Mouse (Mus musculus) ES-E14 (cell line): Measurements from ENCODE around the gene St6galnac4.

ENCODE experiments used
- HCFC1 ChIP-seq: IDR thresholded peaks from 2 replicates; pipeline ENCODE4 v1.6.1; 2012; ENCODE audit warnings: low read length, inconsistent platforms, borderline replicate concordance; ENCODE audit not compliant: insufficient read depth
- MAFK ChIP-seq: IDR thresholded peaks from 2 replicates; pipeline ENCODE4 v1.6.1; 2014; ENCODE audit warnings: mild to moderate bottlenecking, low read depth, low read length, inconsistent platforms; ENCODE audit not compliant: insufficient read depth

DNA sequence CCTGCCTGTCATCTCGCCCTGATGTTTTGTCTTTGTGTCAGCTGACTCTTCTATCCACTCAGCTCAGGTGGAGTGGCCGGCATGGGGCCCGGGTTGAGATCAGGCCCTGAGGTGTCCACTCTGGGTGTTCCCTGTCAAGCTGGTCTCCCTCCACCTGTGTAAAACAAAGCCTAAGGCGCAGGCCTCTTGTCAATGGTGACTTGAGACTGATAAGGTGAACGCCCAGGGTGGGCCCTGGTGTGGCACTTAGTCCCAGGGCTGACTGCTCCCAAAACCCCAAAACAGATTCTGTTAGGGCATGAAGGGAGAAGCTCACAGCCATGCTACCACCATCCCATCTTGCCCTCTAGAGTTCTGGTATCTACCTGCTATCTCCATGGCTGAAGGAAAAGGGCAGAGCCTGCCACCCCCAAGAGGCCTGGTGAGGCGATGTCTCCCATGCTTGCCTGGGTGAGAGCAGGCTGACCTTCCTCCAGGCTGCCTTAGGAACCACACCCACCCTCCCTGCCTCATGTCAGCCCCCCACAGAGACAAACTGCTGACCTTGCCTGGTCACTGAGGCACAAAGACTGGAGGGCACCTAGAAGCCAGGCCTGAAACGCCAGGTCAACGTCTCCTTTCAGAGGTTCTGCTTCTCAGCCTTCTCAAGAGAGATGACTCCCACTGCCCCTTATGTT is 58.0 kb downstream of the St6galnac4 start:
- TF ChIP-seq MAFK (no peak), HCFC1 (no peak)
